Mouse (Mus musculus) C2C12 (cell line): ENCODE results near the gene Adcy5.

Experiments used
- CTCF ChIP-seq: IDR thresholded peaks from one replicate; pipeline ENCODE4 v1.5.1; 2011; ENCODE audit not compliant: control insufficient read depth, insufficient read depth, insufficient read length
- MYOD1 ChIP-seq: IDR thresholded peaks from one replicate; pipeline ENCODE4 v1.6.1; 2011; ENCODE audit warnings: low read depth; ENCODE audit not compliant: control insufficient read depth, insufficient read length
- USF1 ChIP-seq: IDR thresholded peaks from one replicate; pipeline ENCODE4 v1.6.1; 2011; ENCODE audit warnings: low read depth, mild to moderate bottlenecking, control low read depth, moderate library complexity

DNA sequence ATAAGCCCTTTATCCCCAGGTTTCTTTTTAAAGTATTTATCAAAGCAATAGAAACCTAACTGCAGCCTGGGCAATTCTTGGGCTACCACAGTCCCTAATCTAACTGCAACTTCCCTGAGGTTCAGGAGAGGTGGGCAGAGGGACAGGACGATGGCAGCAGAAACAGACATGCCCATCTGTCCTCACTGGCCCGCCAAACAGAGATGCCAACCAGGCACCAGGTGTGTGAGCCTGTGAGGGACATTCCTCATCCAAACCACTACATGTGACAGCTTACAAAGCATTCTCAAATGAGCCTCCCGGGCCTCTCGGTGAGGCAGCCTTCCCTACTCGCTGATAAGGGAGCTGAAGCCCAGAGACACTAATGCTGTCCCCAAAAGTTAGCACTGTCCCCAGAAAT lies 132.6 kb downstream of the Adcy5 start:
- TF ChIP-seq CTCF (no peak), MYOD1 (no peak), USF1 (no peak)
